Mouse (Mus musculus) neutrophil, adult 5-6 weeks (primary cell): ENCODE data around the gene Hmg20a. TPM values are rescaled to one million over a fixed set of nuclear protein-coding genes. Genes with fewer than 3 reads are reported as not detected.

Source experiments
- ATAC-seq: fragments of 151-379, 151-347 bp; 2 replicates; pipeline ENCODE4 v1.8.0; 2017; ENCODE audit warnings: mild to moderate bottlenecking, moderate TSS enrichment; ENCODE audit not compliant: insufficient number of reproducible peaks, poor library complexity, low FRiP score, severe bottlenecking; ENCODE audit errors: extremely low read depth
- total RNA-seq: library from RNA; stranded (forward); fragments of 200-1000 nt; gene quantifications from 2 replicates; pipeline ENCODE4 v1.2.3, GENCODE M21; 2017

Hmg20a gene
- total RNA-seq, 1 experiment from 2014 or later: 40.5 TPM

DNA sequence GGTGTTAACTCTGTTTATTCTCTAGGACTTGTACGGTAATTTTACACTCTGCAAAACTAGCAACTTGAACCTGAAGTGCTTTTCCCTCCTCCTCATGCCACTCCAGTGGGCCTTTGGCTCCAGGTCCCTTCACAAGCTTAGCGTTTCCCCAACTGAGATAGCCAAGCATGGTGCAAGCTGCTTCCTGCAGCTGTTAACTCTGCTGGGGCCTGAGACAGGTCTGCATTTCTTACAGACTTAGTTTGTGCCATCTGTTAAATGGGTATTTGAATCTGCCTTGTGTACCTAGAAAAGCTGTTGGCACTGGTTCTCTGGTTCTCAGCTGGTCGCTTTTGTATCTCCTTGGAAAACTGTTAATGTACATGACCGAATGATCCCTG lies 89.3 kb downstream of the Hmg20a start:
- ATAC-seq: no peak

GRCm38 (mm10) chr9:56508835-56509451 lies 90.5 kb downstream of the Hmg20a start:
- no peak for ATAC-seq

- no peak for ATAC-seq
These were observed 91.9 kb downstream of the Hmg20a start for GRCm38 (mm10) chr9:56510281-56510680.

- no peak for ATAC-seq
These were observed 94.1 kb downstream of the Hmg20a start for GRCm38 (mm10) chr9:56512486-56512885.

- ATAC-seq: no peak
These were observed 96.7 kb downstream of the Hmg20a start for GRCm38 (mm10) chr9:56515110-56515509.

- no peak for ATAC-seq
These were observed 97.8 kb downstream of the Hmg20a start for GRCm38 (mm10) chr9:56516219-56516618.

GRCm38 (mm10) chr9:56516692-56517263 lies 98.4 kb downstream of the Hmg20a start:
- no peak for ATAC-seq

GRCm38 (mm10) chr9:56522281-56522680 lies 103.9 kb downstream of the Hmg20a start:
- ATAC-seq: no peak

- no peak for ATAC-seq
These were observed 109.5 kb downstream of the Hmg20a start for GRCm38 (mm10) chr9:56527951-56528350.

GRCm38 (mm10) chr9:56531991-56532390 lies 113.6 kb downstream of the Hmg20a start:
- no peak for ATAC-seq

GRCm38 (mm10) chr9:56533916-56534315 lies 115.5 kb downstream of the Hmg20a start:
- ATAC-seq: no peak

- ATAC-seq: no peak
These were observed 116.3 kb downstream of the Hmg20a start for GRCm38 (mm10) chr9:56534727-56535126.

GRCm38 (mm10) chr9:56535361-56535760 lies 117.0 kb downstream of the Hmg20a start:
- ATAC-seq: no peak

GRCm38 (mm10) chr9:56540051-56540450 lies 121.6 kb downstream of the Hmg20a start:
- ATAC-seq: no peak

- ATAC-seq: no peak
These were observed 126.5 kb downstream of the Hmg20a start for GRCm38 (mm10) chr9:56544687-56545475.

Other genes starting within 250 kb of the Hmg20a start
- 26.5 and 28.4 TPM in 2 replicates for gene Peak1, start 542 bp upstream of the Hmg20a start, total RNA-seq